Mouse (Mus musculus) hindbrain, embryonic 14.5 days (tissue): ENCODE data around the gene Miga1. TPM values are rescaled to one million over a fixed set of nuclear protein-coding genes. Genes with fewer than 3 reads are reported as not detected.

Source experiments
- ATAC-seq: fragments of 200-750 bp; cut with Nextera tagmentation; 2 replicates; pipeline ENCODE4 v1.8.0; 2017; ENCODE audit warnings: moderate number of reproducible peaks, mild to moderate bottlenecking, moderate TSS enrichment, moderate library complexity; ENCODE audit not compliant: low FRiP score
- DNase-seq: peaks from one replicate; pipeline ENCODE4 v3.0.0-alpha.2; 2015; ENCODE audit warnings: low spot score
- H3K27ac ChIP-seq: fragments of 300-500 bp; sonication (generic); 2 replicates; pipeline ENCODE4 v1.5.1; 2014; ENCODE audit warnings: mild to moderate bottlenecking, moderate library complexity
- H3K27me3 ChIP-seq: fragments of 300-500 bp; sonication (generic); 2 replicates; pipeline ENCODE4 v1.6.1; 2014; ENCODE audit warnings: mild to moderate bottlenecking, low read length, mixed read lengths; ENCODE audit not compliant: control insufficient read depth, insufficient read depth
- H3K36me3 ChIP-seq: fragments of 300-500 bp; sonication (generic); replicated peaks from 2 replicates; pipeline ENCODE4 v1.6.1; 2014; ENCODE audit not compliant: control insufficient read depth, insufficient read depth
- H3K4me1 ChIP-seq: fragments of 300-500 bp; sonication (generic); replicated peaks from 2 replicates; pipeline ENCODE4 v1.6.1; 2014; ENCODE audit warnings: antibody characterized with exemption, low read length, mixed read lengths; ENCODE audit not compliant: control insufficient read depth, insufficient read depth
- H3K4me2 ChIP-seq: fragments of 300-500 bp; sonication (generic); replicated peaks from 2 replicates; pipeline ENCODE4 v1.6.1; 2014; ENCODE audit warnings: mild to moderate bottlenecking, moderate library complexity
- H3K4me3 ChIP-seq: fragments of 300-500 bp; sonication (generic); replicated peaks from 2 replicates; pipeline ENCODE4 v1.5.1; 2014; ENCODE audit warnings: mild to moderate bottlenecking, low read length
- H3K9ac ChIP-seq: fragments of 300-500 bp; sonication (generic); 2 replicates; pipeline ENCODE4 v1.6.1; 2014
- H3K9me3 ChIP-seq: fragments of 300-500 bp; sonication (generic); 2 replicates; pipeline ENCODE4 v1.6.1; 2016; ENCODE audit warnings: low read length; ENCODE audit not compliant: control insufficient read depth
- WGBS: fragments of 180-500 bp; shearing (Covaris S2); extraction: QIAGEN DNeasy Blood & Tissue Kit; methylation state at CpG from one replicate; pipeline ENCODE4 v1.1.7; 2014; 5-methylcytosine and 5-hydroxymethylcytosine counted together
- polyA plus RNA-seq: library from polyadenylated mRNA; unstranded; fragments of >200 nt; fragmentation: Nextera tagmentation; extraction: Ambion mirVana; gene quantifications from 2 replicates; pipeline ENCODE4 v1.2.1, GENCODE M21; 2014

Gene Miga1
- polyA plus RNA-seq, 1 experiment from 2014 or later: 18.9 TPM

DNA sequence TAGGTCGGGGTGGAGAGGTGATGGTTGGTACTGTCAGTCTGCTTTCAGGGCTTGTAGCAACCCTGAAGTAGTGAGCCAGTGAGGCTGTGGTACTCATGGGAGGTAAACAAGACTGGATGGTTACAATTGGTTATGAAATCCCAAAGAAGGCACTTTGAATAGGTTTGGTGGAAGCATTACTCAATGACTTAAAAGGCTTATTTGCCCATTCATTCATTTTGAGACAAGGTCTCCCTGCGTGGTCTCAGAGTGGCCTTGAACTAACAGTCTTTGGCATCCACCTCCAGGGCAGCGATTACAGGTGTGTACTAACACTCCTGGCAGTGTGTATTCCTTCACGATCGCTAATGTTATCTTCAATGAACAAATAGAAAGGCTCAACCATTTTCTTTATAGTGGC, 10.8 kb upstream of the Miga1 start:
- H3K9ac ChIP-seq: no peak overlapping the region
- H3K27ac ChIP-seq: no peak overlapping the region
- ATAC-seq (no peak), DNase-seq (no peak)
- no peaks in the 10 kb centered on the region for H3K9me3 ChIP-seq
- no peak overlapping the region for H3K4me3 ChIP-seq
- 90% methylated on average over 5 of the region's 5 CpGs for whole genome bisulfite sequencing
- H3K4me1 ChIP-seq: peaks cover 13% of the 10 kb centered on the region
- no peaks in the 10 kb centered on the region for H3K27me3 ChIP-seq
- H3K36me3 ChIP-seq: no peaks in the 10 kb centered on the region
- no peak overlapping the region for H3K4me2 ChIP-seq

DNA sequence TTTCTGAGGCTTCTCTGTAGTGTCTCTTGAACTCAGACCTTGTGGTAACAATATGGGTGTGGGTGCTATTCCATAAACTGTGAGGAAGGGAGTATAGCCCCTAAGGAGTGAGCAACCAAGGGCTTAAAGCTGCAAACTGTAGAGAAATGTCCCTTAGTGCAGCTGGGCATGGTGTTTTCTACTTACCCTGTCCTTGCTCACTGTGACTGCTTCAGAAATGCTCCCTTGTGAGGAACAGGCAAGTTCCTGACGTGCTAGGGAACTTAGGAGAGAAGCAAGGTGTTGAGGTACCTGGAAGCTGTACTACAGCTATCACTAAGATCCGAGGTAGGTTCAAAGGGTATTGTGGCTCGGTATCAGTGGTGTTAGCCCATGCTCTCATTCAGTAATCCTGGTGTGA, 10.2 kb upstream of the Miga1 start:
- no peak for ATAC-seq
- DNase-seq: no peak
- WGBS: 95% methylated on average over 3 of the region's 3 CpGs

DNA sequence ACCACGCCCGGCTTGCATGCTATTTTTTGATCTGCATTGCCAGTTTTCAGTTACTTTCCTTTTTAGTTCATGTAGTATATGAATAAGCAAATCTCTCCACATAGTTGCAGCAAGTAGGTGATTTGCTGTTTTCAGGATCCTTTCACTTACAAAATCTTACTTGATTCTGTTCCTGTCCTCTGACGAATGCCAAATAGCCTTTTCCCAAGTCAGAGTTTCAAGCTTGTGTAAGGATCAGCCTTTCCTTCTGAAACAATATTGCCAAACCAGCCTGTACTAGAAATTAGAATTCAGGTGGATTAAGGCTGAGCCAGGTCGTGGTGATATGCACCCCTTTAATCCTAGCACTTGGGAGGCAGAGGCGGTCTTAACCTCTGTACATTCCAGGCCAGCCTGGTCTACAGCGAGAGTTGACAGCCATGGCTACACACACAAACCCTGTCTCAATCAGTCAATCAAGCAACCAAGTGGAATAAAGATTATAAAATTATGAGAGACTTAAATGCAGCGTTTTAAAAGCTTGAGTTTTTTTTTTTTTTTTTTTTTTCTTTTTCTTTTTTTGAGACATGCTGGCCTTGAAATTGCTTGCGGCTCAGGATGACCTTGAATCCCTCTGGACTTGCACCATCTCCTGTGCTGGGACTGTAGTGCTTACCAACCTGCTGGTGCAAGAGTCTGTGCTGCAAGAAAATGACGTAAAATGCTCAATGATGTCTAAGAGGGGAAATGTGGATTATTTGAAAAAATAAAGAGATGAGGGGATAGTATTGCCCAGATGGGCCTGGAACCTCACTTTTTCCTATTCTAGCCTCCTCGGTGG, 8.0 kb upstream of the Miga1 start:
- ATAC-seq: no peak
- Histone ChIP-seq H3K4me1 (peaks cover 13% of the 10 kb centered on the region), H3K4me3 (0 out of 2 replicates have a peak overlapping the region, but pooled peaks have one; percentile 66), H3K27me3 (no peaks in the 10 kb centered on the region), H3K4me2 (peak overlapping the region; percentile 81), H3K9ac (no peak overlapping the region), H3K36me3 (no peaks in the 10 kb centered on the region), H3K27ac (no peak overlapping the region), H3K9me3 (no peaks in the 10 kb centered on the region)
- no peak for DNase-seq
- WGBS: 87% methylated on average over 10 of the region's 10 CpGs

More for the DNA sequence above, 10.2 kb upstream of the Miga1 start:
- Histone ChIP-seq H3K9me3 (no peaks in the 10 kb centered on the region), H3K27ac (no peak overlapping the region), H3K9ac (no peak overlapping the region), H3K27me3 (no peaks in the 10 kb centered on the region), H3K4me3 (no peak overlapping the region), H3K4me2 (no peak overlapping the region), H3K36me3 (no peaks in the 10 kb centered on the region), H3K4me1 (peaks cover 13% of the 10 kb centered on the region)

DNA sequence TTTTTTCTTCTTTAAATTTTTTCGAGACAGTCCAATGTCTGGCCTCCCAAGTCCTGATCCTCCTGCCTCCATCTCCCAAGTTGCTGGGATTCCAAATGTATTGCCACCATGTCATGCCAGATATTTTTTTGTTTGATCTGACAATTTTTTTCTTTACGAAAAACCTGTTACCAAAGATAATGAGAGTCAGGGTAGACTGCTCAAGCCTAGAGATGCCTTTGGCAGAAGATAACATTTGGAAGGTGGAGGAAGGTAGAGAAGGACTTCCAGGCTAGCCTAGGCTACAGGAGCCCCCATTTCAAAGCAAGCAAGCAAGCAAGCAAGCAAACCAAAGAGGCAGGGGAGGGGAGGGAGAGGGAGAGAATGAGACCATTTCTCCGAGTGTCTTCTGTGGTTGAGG, 7.0 kb upstream of the Miga1 start:
- no peaks in the 10 kb centered on the region for H3K9me3 ChIP-seq
- H3K9ac ChIP-seq: peak overlapping the region; percentile 87
- ATAC-seq: no peak
- peak overlapping the region; percentile 81 for H3K4me2 ChIP-seq
- peaks cover 13% of the 10 kb centered on the region for H3K4me1 ChIP-seq
- H3K27me3 ChIP-seq: no peaks in the 10 kb centered on the region
- DNase-seq: no peak
- H3K4me3 ChIP-seq: peak overlapping the region; percentile 66
- H3K36me3 ChIP-seq: no peaks in the 10 kb centered on the region
- H3K27ac ChIP-seq: peak overlapping the region; percentile 87; the same call in 1 of the 2 replicates
- WGBS: 36% methylated on average over 3 of the region's 3 CpGs

DNA sequence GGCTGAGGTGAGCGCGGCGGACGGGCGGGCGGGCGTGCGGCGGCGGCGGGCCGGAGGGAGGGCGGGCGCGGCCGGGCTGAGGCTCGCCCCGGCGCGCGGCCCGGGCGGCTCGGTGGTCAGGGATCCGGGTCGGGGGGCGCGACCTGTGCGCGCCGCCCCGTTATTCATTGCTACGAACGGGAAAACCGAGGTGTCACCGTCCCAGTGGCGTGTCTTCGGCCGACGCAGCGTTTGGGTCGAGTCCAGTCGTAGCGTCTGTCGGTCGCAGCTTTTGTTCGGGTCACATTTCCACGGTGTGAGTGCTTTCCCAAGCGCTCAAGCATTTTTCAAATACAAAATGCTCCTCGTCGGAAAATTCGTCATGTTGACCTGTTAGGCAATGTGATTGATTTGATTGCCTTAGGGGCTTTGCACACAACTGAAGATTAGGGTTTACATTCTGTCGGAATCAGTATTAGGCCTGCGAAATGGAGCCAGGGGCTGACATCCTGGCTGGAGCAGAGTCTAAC, 6.5 kb upstream of the Miga1 start:
- WGBS: under 1% methylated on average over 44 of the region's 54 CpGs
- H3K36me3 ChIP-seq: no peaks in the 10 kb centered on the region
- peaks cover 13% of the 10 kb centered on the region for H3K4me1 ChIP-seq
- peak; percentile 76 for ATAC-seq
- peak overlapping the region; percentile 66 for H3K4me3 ChIP-seq
- peak overlapping the region; percentile 81 for H3K4me2 ChIP-seq
- no peaks in the 10 kb centered on the region for H3K27me3 ChIP-seq
- H3K9me3 ChIP-seq: no peaks in the 10 kb centered on the region
- peak overlapping the region; percentile 87 for H3K27ac ChIP-seq
- peak; percentile 65 for DNase-seq
- peak overlapping the region; percentile 87 for H3K9ac ChIP-seq

DNA sequence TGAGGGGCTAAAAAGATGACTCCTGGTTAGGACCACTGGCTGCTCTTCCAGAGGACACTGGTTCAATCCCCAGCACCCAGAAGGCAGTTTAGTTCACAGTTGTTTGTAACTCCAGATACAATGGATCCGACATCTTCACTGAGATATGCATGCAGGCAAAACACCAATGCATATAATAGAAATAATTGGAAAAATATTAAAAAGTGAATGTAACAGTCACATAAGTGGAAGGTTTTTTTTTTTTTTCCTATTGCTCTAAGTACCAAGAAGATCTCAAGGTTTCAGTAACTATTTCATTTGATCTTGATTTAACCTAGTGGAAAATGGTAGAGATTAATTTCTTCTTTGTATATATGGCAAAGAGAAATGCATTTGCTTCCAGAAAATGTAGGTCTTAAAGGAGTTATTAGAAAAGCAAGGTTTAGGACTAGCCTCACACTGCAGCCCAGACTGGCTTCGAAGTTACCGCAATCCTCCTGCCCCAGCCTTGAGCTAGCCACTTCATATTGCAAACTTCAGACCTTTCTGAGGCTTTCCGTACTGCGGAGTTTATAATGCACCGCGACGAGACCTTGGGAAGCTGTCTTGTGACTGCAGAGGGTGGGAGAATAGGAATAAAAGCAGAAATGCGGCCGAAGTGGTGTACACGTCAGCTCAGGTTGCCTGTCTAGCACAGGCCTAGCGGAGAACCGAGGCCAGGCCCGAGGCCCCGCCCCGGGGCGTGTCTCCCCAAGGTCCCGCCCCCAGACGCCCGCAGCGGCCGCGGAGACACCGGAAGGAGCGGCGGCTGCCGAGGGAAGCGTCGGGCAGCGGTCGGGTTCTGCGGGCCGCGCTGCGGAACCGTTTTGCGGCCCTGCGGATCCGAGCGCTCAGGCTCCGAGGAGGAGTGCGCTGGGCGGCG, 5.8 kb upstream of the Miga1 start, which contains the start of gene Usp33:
Gene Usp33 (plus strand): TSS at position 747 of the 901 bp plus-strand sequence.
- H3K27ac ChIP-seq: peak within 1 kb of the TSS; percentile 87
- peak within 1 kb of the TSS; percentile 66 for H3K4me3 ChIP-seq
- H3K27me3 ChIP-seq: no peaks in the 10 kb centered on the region
- 6% methylated on average over 40 of the region's 44 CpGs for WGBS
- peak within 1 kb of the TSS; percentile 81 for H3K4me2 ChIP-seq
- peak within 1 kb of the TSS; percentile 87 for H3K9ac ChIP-seq
- no peaks in the 10 kb centered on the region for H3K9me3 ChIP-seq
- no peaks in the 10 kb centered on the region for H3K36me3 ChIP-seq
- ATAC-seq (peak; percentile 96), DNase-seq (peak; percentile 95)
- peaks cover 13% of the 10 kb centered on the region for H3K4me1 ChIP-seq

DNA sequence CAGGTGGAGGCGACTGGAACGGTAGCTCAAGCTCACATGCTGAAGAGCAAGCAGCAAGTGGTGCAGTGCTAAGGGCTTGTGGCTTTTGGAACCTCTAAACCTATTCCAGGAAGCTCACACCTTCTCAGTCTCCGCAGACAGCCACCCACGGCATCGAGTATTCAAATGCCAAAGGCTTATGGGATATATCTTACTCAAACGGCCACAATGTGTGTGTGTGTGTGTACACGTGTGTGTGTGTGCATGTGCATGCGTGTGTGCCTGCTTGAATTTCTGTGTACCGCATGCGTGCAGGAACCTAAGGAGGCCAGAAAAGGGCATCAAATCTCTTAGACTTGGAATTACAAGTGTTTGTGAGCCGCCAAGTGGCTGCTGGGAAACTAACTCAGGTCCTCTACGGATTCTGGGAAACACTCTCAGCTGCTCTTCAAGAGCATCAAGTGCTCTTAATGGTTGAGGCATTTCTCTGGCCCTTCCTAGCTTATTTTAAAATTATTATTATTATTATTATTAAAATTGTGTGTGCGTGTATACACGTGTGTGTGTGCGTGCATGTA, 2.8 kb upstream of the Miga1 start:
- no peaks in the 10 kb centered on the region for H3K27me3 ChIP-seq
- no peaks in the 10 kb centered on the region for H3K36me3 ChIP-seq
- no peak for DNase-seq
- H3K9ac ChIP-seq: no peak overlapping the region
- no peak for ATAC-seq
- no peak overlapping the region for H3K4me3 ChIP-seq
- 93% methylated on average over 15 of the region's 15 CpGs for WGBS
- H3K4me2 ChIP-seq: no peak overlapping the region
- no peak overlapping the region for H3K27ac ChIP-seq
- H3K4me1 ChIP-seq: peaks cover 18% of the 10 kb centered on the region
- no peaks in the 10 kb centered on the region for H3K9me3 ChIP-seq

DNA sequence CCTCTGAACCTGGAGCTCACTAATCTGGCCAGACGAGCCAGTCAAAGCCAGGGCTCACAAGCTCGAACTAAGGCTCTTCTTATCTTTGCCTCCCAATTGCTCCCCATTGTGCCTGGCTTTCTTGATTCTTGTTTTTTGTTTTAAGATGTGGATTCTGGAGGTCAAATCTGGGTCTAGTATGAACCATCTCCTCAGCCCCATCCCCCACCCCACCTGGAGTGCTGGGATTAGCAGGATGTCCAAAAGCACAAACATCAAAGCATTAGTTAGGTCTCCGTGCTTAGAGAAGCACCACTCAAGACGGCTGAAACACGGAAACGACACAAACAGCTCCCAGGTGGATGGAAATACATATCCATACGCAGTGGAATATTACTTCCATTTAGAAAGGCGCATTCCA, 4.1 kb downstream of the Miga1 start:
- Histone ChIP-seq H3K27me3 (no peaks in the 10 kb centered on the region), H3K36me3 (peaks cover 57% of the 10 kb centered on the region), H3K4me3 (no peak overlapping the region), H3K27ac (no peak overlapping the region), H3K4me1 (peaks cover 7% of the 10 kb centered on the region), H3K4me2 (no peak overlapping the region), H3K9ac (no peak overlapping the region), H3K9me3 (no peaks in the 10 kb centered on the region)
- ATAC-seq (no peak), DNase-seq (no peak)
- 89% methylated on average over 8 of the region's 8 CpGs for WGBS

DNA sequence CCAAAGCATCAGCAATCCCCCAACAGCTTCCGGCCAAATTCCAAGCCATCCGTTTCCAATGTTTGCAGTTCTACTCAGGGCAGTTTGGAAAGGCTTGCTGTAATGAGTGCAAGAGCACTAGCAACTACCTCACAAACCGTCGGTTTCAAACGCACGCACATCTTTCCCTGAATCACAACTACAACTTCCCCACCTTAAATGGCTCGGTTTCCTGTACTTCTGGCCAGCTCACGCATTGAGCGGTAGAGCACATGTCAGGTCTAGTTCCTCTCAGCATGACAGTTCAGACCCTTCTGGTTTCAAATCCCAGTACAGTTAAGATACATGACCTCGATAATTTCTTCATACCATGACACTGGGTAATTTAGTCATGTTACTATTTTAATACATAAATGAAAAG, 6.6 kb downstream of the Miga1 start:
- 96% methylated on average over 10 of the region's 10 CpGs for WGBS
- DNase-seq (no peak), ATAC-seq (no peak)
- Histone ChIP-seq H3K9me3 (no peaks in the 10 kb centered on the region), H3K27me3 (no peaks in the 10 kb centered on the region), H3K9ac (no peak overlapping the region), H3K4me2 (no peak overlapping the region), H3K4me1 (no peaks in the 10 kb centered on the region), H3K4me3 (no peak overlapping the region), H3K27ac (no peak overlapping the region), H3K36me3 (peaks cover 57% of the 10 kb centered on the region)
